Mouse (Mus musculus) bone marrow macrophage, adult 2 months (primary cell): ENCODE measurements at regions not wholly inside any gene's neighbourhood (a gene's known extent, or its start where the extent isn't known, plus 50 kb on each side); places are given as distances from the start of the nearest gene placed in this dataset.

Experiments
- CTCF ChIP-seq: IDR thresholded peaks from 2 replicates; pipeline ENCODE4 v1.5.1; 2012; ENCODE audit warnings: low read depth, mild to moderate bottlenecking, low read length, moderate library complexity
- POLR2A ChIP-seq: IDR thresholded peaks from 2 replicates; pipeline ENCODE4 v1.6.1; 2012; ENCODE audit warnings: mild to moderate bottlenecking, low read depth, low read length, borderline replicate concordance

GRCm38 (mm10) chr15:62301567-62301966, 1378.8 kb upstream of the A1bg start:
- TF ChIP-seq CTCF (no peak), POLR2A (no peak)
